Mouse (Mus musculus): ENCODE data around the gene Tob1.
A peak's percentile ranks its signal among the peaks of the same experiment; 100 is the strongest.

Tob1 gene

GRCm38 (mm10) chr11:94211124-94211603 is at the start of gene Tob1:
Gene Tob1, plus strand, starts transcription at chr11:94211454.
- DNase-seq: peak; percentile 94

- DNase-seq: peak; percentile 66
Observed at GRCm38 (mm10) chr11:94161867-94162581, 49.2 kb upstream of the Tob1 start.

GRCm38 (mm10) chr11:94163005-94163767 is 48.1 kb upstream of the Tob1 start:
- DNase-seq: no peak

GRCm38 (mm10) chr11:94165745-94166144 is 45.5 kb upstream of the Tob1 start:
- DNase-seq: peak; percentile 72

GRCm38 (mm10) chr11:94168238-94168637 is 43.0 kb upstream of the Tob1 start:
- no peak for DNase-seq

- DNase-seq: no peak
Observed at GRCm38 (mm10) chr11:94169596-94169995, 41.7 kb upstream of the Tob1 start.

- peak; percentile 39 for DNase-seq
Observed at GRCm38 (mm10) chr11:94171691-94172090, 39.6 kb upstream of the Tob1 start.

GRCm38 (mm10) chr11:94172186-94172585 is 39.1 kb upstream of the Tob1 start:
- peak; percentile 65 for DNase-seq

GRCm38 (mm10) chr11:94173726-94174146 is 37.5 kb upstream of the Tob1 start:
- DNase-seq: no peak

GRCm38 (mm10) chr11:94175288-94175687 is 36.0 kb upstream of the Tob1 start:
- DNase-seq: no peak

- DNase-seq: peak; percentile 42
Observed at GRCm38 (mm10) chr11:94175694-94176093, 35.6 kb upstream of the Tob1 start.

- DNase-seq: no peak
Observed at GRCm38 (mm10) chr11:94177841-94178585, 33.2 kb upstream of the Tob1 start.

- no peak for DNase-seq
Observed at GRCm38 (mm10) chr11:94179768-94180167, 31.5 kb upstream of the Tob1 start.

GRCm38 (mm10) chr11:94180194-94180593 is 31.1 kb upstream of the Tob1 start:
- no peak for DNase-seq

- no peak for DNase-seq
Observed at GRCm38 (mm10) chr11:94181694-94182093, 29.6 kb upstream of the Tob1 start.

GRCm38 (mm10) chr11:94182711-94183110 is 28.5 kb upstream of the Tob1 start:
- DNase-seq: no peak

- DNase-seq: no peak
Observed at GRCm38 (mm10) chr11:94183120-94183519, 28.1 kb upstream of the Tob1 start.

- DNase-seq: no peak
Observed at GRCm38 (mm10) chr11:94183671-94184070, 27.6 kb upstream of the Tob1 start.

GRCm38 (mm10) chr11:94189579-94189978 is 21.7 kb upstream of the Tob1 start:
- no peak for DNase-seq

GRCm38 (mm10) chr11:94190665-94191064 is 20.6 kb upstream of the Tob1 start:
- DNase-seq: no peak

GRCm38 (mm10) chr11:94193109-94193508 is 18.1 kb upstream of the Tob1 start:
- no peak for DNase-seq

- DNase-seq: peak; percentile 28
Observed at GRCm38 (mm10) chr11:94196311-94196710, 14.9 kb upstream of the Tob1 start.

- no peak for DNase-seq
Observed at GRCm38 (mm10) chr11:94198405-94199146, 12.7 kb upstream of the Tob1 start.

All from kidney, adult 18-20 months (tissue).